Mouse (Mus musculus): Measurements from ENCODE around the gene Scn3a.

DNA sequence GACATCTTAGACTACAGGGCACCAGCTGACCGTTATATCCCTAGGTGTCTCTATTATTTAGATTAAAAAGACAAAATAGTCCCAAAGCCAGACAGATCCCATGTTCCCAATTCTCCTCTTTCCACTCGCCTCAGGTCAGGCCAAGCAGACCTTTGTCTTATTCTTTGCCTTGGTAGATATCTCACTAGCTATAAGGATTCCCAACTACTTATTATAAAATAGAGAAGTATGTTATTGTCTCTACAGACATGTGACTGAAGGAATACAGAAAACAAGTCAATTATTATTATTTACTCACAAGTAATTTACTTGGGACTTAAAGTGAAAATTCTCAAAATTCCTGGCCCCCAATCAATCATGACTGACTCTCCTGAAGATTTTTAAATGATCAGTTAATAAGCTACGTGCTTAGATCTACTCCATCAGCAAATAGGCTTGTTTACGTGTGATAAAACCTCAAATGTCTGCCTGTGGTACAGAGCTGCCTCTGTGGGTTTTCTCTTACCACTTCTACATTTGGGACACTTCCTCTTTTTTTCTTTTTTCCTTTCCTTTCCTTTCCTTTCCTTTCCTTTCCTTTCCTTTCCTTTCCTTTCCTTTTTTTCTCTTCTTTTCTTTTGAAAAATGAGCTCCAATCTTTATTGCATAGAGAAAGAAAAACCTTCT is 86.3 kb downstream of the Scn3a start:
- TF ChIP-seq CTCF (conservative IDR thresholded peaks at IDR 0.05 in 1 of 2, IDR thresholded peaks at IDR 0.05 in 1 of 2; ENCODE audit: low read depth in 2 of 2, low read length in 2 of 2): no peak
- peak; percentile 48 for TF ChIP-seq EP300 (IDR thresholded peaks at IDR 0.05; ENCODE audit: low read length)
- TF ChIP-seq ZNF384 (IDR thresholded peaks at IDR 0.05; ENCODE audit: low read depth, low read length): no peak
- TF ChIP-seq JUND (conservative IDR thresholded peaks at IDR 0.05; ENCODE audit: low read depth, low read length): no peak
- TF ChIP-seq CHD1 (IDR thresholded peaks at IDR 0.05; ENCODE audit: low read depth, low read length): no peak
- no peak for TF ChIP-seq E2F4 (IDR thresholded peaks at IDR 0.05; ENCODE audit: insufficient replicate concordance, low read depth, low read length)
- no peak for TF ChIP-seq NELFE (IDR thresholded peaks at IDR 0.05; ENCODE audit: low read depth, low read length)
- no peak for TF ChIP-seq ELF1 (IDR thresholded peaks at IDR 0.05; ENCODE audit: low read depth, low read length)
- TF ChIP-seq MAX (IDR thresholded peaks at IDR 0.05; ENCODE audit: low read length): no peak
- no peak for TF ChIP-seq NRF1 (IDR thresholded peaks at IDR 0.05; ENCODE audit: low read depth, low read length)
- TF ChIP-seq UBTF (IDR thresholded peaks at IDR 0.05; ENCODE audit: low read depth, low read length): no peak
- peak; percentile 24; the same call in 1 of the 2 replicates for TF ChIP-seq BHLHE40 (IDR thresholded peaks at IDR 0.05; ENCODE audit: low read depth, low read length)
- no peak for TF ChIP-seq MEF2A (IDR thresholded peaks at IDR 0.05; ENCODE audit: borderline replicate concordance, low read depth, low read length)
- no peak for TF ChIP-seq MYC (IDR thresholded peaks at IDR 0.05; ENCODE audit: low read depth, low read length)

Measured in CH12.LX (cell line).